Mouse (Mus musculus) heart, postnatal 4 days (tissue): ENCODE results near the gene Gm45711. TPM values are rescaled to one million over a fixed set of nuclear protein-coding genes. Genes with fewer than 3 reads are reported as not detected.
A peak's percentile ranks its signal among the peaks of the same experiment; 100 is the strongest.
"Not testable (repeated sequence)": the region's sequence is repeated elsewhere in the genome, so short reads cannot be mapped to it uniquely, and the experiment has no call there.

Source experiments
- DNase-seq: peaks from one replicate; pipeline ENCODE4 v3.0.0; 2021
- total RNA-seq, 2 experiments: library from RNA; stranded (reverse); gene quantifications; 2 replicates each; pipeline ENCODE4 v1.2.3; 2021

Gene Gm45711
- not detected for total RNA-seq

DNA sequence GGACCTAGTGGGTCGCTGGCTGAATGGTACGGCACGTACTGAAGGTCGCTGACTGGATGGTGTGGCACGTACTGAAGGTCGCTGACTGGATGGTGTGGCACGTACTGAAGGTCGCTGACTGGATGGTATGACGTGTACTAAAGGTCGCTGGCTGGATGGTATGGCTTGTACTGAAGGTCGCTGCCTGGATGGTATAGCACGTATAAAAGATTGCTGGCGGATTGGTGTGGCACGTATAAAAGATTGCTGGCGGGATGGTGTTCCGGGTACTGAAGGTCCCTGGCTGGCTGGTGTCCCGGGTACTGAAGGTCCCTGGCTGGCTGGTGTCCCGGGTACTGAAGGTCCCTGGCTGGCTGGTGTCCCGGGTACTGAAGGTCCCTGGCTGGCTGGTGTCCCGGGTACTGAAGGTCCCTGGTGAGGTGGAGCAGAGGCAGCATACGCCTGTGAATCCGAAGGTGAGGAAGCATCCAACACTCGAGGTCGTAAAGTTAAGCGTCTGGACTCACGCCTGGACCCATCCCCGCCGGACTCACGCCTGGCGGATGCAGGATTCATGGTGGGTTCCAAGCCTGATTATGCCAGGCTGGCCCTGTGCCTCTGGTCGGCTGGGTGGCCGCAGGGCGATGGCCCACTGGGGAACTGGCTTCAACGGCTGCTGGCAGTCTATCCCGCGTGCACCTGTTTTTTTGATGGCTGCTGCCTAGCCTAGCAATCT is at the start of gene Gm45711, which contains the start of gene Cmtm1:
TSS of gene Gm45711 (minus strand) at position 641 of the 715 bp plus-strand sequence.
TSS of gene Cmtm1 (minus strand) at position 705 of the 715 bp plus-strand sequence.
- DNase-seq: not testable (repeated sequence)

DNA sequence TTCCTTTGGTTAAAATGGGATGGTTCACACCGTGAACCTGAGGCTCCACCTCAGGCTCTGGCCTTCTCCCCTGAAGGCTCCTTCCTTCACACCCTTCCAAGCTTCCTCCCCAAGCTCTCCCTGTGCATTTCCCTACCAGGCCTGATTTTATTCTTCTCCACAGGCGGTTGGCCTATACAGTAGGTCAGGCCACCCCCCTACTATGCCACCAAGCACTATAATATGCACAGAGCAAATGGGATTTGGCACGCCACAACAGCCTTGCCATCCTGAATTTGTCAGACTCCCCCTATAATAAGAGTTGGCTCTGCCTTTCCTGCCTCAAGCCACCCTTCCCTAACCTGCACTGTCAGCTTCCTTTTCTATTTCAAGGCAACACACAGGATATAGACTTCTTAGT is 48.8 kb upstream of the Gm45711 start:
- no peak for DNase-seq

DNA sequence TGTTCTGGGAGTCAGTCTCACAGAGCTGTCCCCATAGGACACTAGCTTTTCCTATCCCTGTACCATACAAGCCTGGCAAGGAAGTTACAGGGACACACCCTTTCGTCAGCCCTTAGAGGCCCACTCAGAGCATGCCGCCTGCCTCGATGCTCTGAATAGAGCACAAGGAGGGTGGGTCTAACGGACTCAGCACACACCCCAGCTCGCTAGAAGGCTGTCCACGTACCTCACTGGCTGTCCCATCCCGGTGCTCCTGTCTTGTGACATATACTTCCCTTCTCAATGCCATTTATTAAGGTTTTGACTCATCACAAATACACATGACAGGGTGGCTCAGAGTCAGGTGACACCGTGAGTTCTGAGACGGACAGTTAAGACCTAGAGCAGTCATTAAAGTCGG is 44.6 kb upstream of the Gm45711 start:
- DNase-seq: no peak

DNA sequence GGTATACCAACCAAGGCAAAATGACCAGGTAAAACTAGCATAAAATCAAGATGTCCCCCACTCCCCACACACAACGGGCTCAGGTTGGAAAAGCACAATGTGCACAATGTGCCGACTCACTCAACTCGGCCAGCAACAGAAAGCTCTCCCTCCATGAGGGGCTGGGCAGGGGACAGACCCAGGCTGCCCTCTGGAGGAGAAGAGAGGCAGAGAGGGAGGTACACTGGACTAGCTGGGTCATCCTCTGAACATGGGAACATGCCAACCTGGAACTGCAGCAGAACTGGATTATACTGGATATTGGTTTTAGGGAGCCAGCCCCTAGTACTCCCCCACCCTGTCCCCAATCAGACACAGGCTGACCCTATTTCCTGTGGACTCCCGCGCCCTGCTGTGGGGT is 43.3 kb upstream of the Gm45711 start:
- DNase-seq: no peak

DNA sequence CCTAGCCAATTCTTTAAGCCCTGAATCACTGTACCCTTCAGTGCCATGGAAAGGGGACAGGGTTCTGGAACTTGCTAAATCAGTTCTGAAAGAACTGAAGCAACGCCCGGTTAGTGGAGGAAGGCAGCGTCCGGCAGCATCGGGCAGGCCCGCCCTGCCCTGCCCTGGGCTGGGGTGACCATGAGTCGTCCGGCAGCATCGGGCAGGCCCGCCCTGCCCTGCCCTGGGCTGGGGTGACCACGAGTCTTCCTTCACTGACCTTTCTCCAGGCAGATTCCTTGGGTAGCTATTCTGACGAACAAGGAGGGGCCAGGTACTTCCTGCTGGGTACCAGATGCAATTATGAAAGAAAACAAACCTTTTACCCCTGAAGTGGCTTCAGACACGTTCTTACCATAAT is 40.2 kb upstream of the Gm45711 start:
- DNase-seq: no peak

DNA sequence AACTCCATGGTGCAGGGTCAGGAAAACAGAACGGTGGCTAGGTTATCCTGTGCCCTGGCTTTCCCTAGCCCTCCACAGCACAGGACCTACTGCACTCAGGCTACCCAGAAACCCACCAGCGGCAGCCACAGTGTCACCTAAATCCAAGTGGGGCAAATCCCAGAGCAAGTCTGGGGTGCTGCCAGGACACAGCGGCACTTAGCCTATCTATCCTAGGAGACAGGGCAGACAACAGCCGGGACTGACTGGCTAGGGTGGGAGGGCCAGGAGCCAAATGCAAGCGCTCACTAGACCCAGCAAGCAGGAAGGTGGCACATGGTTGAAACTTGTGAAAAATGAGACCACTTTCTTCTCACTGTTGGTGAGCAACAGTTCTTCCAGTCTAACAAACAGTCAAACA is 39.1 kb upstream of the Gm45711 start:
- DNase-seq: peak; percentile 45

GRCm38 (mm10) chr8:104346706-104347105 is 36.8 kb upstream of the Gm45711 start:
- DNase-seq: peak; percentile 15

DNA sequence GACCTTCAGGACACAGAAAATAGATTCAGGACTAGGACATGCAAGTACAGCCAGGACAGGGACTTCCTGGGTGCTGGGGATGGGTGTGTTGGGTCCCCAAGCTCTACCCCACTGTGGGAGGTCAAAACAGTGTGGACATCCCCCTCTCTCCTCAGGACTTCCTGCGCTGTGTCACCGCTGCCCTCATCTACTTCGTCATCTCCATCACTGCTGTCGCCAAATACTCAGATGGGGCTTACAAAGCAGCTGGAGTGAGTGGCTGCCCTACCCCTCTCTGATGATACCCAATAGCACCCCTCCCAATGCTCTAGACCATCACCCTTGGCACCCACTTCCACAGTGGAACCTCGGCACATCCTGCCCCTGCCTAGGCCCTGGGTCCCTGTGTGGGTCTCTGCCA is 34.7 kb upstream of the Gm45711 start:
- no peak for DNase-seq

DNA sequence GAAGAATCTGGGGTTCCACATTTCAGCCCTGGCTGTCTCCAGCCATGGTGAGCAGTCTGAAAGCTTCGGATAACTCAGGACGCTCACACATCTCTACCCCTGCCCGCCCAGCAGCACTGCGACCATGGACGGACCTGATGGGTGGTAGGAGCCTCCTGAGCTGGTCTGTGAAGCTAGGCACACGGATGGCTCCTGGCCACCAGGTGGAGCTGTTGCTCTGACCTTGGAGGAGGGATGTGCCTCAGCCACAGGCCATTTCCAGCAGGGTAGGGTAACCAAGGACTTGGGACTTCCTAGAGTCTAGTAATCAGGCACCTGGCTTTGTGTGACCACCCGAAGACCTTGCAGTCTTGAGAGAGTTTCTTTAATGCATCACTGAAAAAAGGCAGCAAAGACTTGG is 34.1 kb upstream of the Gm45711 start:
- DNase-seq: peak; percentile 93

GRCm38 (mm10) chr8:104342426-104342825 is 32.5 kb upstream of the Gm45711 start:
- no peak for DNase-seq

- DNase-seq: no peak
These were observed 31.8 kb upstream of the Gm45711 start for GRCm38 (mm10) chr8:104341678-104342077.

DNA sequence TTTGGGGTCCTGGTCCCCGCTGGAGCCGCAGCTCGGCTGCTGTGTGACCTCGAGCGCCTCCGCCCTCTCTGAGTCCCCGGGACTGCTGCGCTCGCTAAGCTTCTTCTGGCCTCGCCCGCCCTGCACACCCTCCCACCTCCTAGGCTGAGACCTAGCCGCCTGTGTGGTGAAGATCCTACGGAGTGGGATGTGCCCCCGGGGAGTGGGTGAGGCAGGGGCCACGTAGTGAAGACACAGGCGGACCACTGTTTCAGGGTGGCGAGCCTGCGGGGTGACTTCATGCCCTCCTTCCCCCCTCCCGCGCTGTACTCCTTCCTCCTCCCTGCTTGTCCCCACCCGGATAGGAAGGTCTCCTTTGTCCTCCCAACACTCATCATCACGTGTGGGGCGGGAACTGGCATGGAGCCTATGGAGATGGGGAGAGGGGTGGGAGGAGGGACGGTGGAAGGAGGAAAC is 31.3 kb upstream of the Gm45711 start:
- DNase-seq: peak; percentile 86

GRCm38 (mm10) chr8:104340233-104341105 is 30.6 kb upstream of the Gm45711 start:
- peak; percentile 88 for DNase-seq

- no peak for DNase-seq
These were observed 30.0 kb upstream of the Gm45711 start for GRCm38 (mm10) chr8:104339983-104340232.

DNA sequence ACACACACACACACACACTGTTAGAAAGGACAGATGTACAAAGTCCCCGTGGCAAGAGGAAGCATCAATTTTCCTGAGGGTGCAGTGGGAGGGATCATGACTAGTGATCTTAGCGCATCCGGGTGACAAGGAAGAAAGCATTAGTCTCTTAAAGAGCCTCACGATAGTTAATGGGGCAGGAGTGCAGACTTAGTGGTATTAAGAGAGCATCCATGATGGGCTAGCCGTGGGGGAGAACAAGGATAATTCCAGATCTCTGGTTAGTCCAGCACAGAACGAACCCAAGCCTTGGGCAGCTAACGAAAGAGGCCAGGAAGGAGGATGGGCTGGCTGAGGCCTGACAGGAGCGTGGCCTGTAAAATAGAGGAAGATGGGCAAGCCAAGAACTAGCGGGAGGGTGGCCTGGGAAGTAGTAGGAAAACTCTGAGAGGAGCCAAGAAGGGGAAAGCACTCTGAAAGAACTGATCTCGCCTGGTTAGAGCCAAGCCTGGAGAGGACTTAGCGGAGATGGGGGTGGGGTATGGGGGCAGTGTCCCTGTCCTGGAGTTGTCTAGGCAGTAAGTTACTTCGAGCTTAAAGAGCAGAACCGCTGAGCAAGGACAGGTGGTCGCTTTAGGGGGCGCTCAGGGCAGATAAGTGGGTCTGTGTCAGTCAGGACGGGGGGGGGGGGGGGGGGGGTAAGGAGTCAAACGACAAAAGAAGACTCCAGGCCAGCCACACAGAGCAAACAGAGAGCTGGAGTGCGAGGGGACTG is 29.5 kb upstream of the Gm45711 start, which contains the start of gene Cmtm3:
TSS of gene Cmtm3 (plus strand) at position 182 of the 754 bp plus-strand sequence.
- peak; percentile 57 for DNase-seq

- DNase-seq: no peak
These were observed 28.0 kb upstream of the Gm45711 start for GRCm38 (mm10) chr8:104337890-104338289.

- no peak for DNase-seq
These were observed 26.9 kb upstream of the Gm45711 start for GRCm38 (mm10) chr8:104336806-104337205.

DNA sequence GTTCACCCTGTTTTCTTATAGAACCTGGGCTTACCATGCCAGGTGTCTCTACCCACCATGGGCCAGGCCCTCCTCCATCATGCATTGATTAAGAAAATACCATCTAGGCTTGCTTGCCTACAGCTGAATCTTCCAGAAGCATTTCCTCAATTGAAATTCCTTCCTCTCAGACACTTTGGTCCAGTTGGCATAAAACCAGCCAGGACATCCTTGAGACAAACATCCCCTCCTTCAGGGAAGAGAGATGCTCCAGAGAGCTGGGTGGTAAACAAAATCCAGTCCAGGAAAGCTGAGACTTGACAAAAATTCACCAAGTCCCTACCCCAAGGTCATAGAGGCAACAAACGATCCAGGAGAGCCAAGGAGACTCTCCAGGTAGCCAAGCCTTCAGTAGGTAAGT is 24.3 kb upstream of the Gm45711 start:
- no peak for DNase-seq

GRCm38 (mm10) chr8:104333786-104334185 is 23.9 kb upstream of the Gm45711 start:
- DNase-seq: no peak

DNA sequence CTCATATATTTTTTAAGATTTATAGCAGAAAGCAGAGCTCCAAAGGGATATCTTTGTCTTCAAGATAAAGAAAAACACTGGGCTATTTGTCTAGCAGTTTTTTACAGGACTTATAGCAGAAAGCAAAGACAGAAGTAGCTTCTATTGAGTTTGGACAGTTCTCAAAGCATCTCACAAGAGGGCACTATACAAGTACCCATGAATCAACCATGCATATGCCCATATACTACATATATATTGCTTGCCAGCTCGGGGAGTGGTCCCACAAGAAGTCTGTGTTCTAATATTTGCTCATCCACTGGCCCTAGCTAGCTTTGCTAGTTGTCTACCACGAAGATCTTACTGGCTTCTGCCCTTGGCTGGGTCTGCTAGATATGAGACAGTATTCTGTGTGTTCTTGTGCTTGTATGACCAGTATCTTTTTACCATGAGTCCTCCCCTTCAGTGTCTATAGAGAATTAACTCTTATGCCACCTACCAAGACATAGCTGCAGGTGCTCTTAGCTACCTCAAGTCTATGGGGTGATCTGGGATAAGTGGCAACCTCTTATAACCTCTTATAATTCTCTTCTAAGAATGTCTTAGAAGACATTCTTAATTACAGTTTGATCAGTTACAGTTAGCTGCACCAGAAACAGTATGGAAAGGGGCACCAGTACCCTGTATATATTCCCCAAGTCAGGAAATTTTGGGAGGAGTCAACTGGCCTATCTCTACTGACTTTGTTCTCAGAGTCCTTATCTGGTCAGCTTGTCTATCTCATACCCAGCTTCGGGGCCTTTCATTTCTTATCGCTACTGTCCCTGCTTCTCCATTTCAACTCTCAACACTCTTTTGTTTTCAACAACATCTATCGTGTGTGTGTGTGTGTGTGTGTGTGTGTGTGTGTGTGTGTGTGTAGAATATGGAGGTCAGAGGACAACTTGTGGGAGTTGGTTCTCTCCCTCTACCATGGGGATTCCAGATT is 23.1 kb upstream of the Gm45711 start:
- DNase-seq: no peak

- DNase-seq: not testable (repeated sequence)
These were observed 12.0 kb upstream of the Gm45711 start, which contains the start of gene Cmtm2b for GRCm38 (mm10) chr8:104321930-104322329. Cmtm2b (plus strand) TSS chr8:104322230.

DNA sequence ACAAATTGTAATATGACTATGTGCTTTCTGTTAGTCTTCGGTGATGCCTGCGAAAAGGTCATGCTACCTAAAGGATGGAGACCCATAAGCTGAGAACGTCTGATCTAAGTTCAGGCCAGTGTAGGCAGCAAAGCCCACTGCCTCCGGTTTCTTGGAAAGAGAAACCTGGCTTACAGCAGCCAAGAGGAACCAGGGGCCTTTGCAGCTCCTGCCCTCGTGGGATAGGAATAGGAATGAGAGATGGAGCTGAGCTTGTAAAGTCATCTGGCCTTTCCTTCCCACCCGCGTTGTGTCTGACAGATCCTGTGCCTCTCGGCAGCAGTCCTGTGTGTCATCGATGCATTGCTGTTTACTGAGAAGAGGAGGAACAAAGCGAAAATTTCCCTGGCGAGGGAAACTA is 11.4 kb upstream of the Gm45711 start, which contains the start of gene Gm11020:
TSS of gene Gm11020 (plus strand) at position 301 of the 400 bp plus-strand sequence.
- not testable (repeated sequence) for DNase-seq
